26 mouse cellular contexts compared by ENCODE assay signal in the genomic region with DNA sequence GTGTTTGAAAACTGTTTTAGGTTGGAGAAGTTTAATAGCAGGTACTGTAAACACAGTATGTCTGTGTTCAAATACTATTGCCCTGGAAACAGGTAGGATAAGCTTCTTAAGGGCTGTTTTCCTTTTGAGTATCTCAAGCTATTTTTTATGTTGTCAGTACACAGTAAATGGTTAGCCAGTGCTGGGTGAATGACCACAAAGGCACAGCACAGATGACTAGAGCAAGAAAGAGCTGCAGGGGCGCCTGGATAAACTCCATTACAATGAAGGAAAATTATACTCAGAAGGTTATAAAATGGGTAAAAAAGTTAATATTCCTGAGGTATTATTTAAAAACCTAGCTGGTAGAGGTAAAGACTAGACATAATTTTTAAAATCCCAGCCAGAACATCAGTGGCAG.
DNase-seq lines count a peak whose midpoint lies in the region; ATAC-seq and TF ChIP-seq lines count a peak whose summit lies in the region.
"Had no signal": no experiment of that assay in that cellular context is flagged by ENCODE, and none has a peak within 500 bp of the region (broad histone marks: within the 10 kb centered on the region; RNA-seq: fewer than 3 reads in every experiment).

No protein-coding gene starts in this region.

- no peak overlapping the region for H3K4me3 ChIP-seq in kidney, adult 2 months (ENCODE audit: insufficient read depth, low read depth, low read length)
- no peak overlapping the region for H3K4me3 ChIP-seq in stomach, embryonic 16.5 days (replicated peaks; ENCODE audit: low read length)
- H3K4me3 ChIP-seq in forebrain, postnatal 0 days (ENCODE audit: low read depth, low read length) = no peak overlapping the region
- H3K4me3 ChIP-seq: forebrain, embryonic 10.5 days; forebrain, embryonic 13.5 days; gastrocnemius, adult 2 months; hindbrain, embryonic 10.5 days; hindbrain, embryonic 13.5 days had no signal

- ATAC-seq in stomach, embryonic 16.5 days (ENCODE audit: insufficient read depth, low FRiP score) = no peak
- no peak for ATAC-seq in forebrain, postnatal 0 days
- ATAC-seq: forebrain, embryonic 13.5 days; forebrain, embryonic 16.5 days; Patski had no signal

- 62% methylated on average over 1 of the region's 1 CpGs for WGBS in kidney, adult 2 months
- 69% methylated on average over 1 of the region's 1 CpGs for WGBS in stomach, embryonic 16.5 days
- WGBS in forebrain, postnatal 0 days = 81% methylated on average over 1 of the region's 1 CpGs

- DNase-seq in kidney, adult 2 months = peak; percentile 76
- DNase-seq in kidney, postnatal 4 days = no peak
- peak; percentile 11 for DNase-seq in kidney, postnatal 10 days
- DNase-seq in kidney, adult 18-20 months = no peak
- no peak for DNase-seq in layer of hippocampus, postnatal 14 days (ENCODE audit: low spot score in 2 of 2)
- no peak for DNase-seq in forebrain, postnatal 0 days
- DNase-seq: adrenal gland, postnatal 10 days; adrenal gland, postnatal 36 days; B cell, adult 2 months; cerebellum, adult 18-20 months; cerebellum, adult 9-10 months; cerebellum, postnatal 14 days; gastrocnemius, adult 2 months; gastrocnemius, postnatal 14 days; heart, adult 11 months; heart, postnatal 36 days had no signal

- H3K9ac ChIP-seq in stomach, embryonic 16.5 days (ENCODE audit: low read length) = no peak overlapping the region
- H3K9ac ChIP-seq in forebrain, postnatal 0 days = no peak overlapping the region
- H3K9ac ChIP-seq: forebrain, embryonic 13.5 days; hindbrain, embryonic 13.5 days had no signal

- H3K9me3 ChIP-seq in stomach, embryonic 16.5 days (replicated peaks; ENCODE audit: control insufficient read depth, low read length) = no peaks in the 10 kb centered on the region
- no peaks in the 10 kb centered on the region for H3K9me3 ChIP-seq in forebrain, postnatal 0 days (ENCODE audit: low read length)
- H3K9me3 ChIP-seq: forebrain, embryonic 10.5 days; forebrain, embryonic 13.5 days; hindbrain, embryonic 10.5 days; hindbrain, embryonic 13.5 days had no signal

- no peak overlapping the region for H3K27ac ChIP-seq in kidney, adult 2 months (ENCODE audit: insufficient read depth, low read depth, low read length)
- H3K27ac ChIP-seq in stomach, embryonic 16.5 days (ENCODE audit: low read length) = peak overlapping the region; percentile 26; the same call in 1 of the 2 replicates
- no peak overlapping the region for H3K27ac ChIP-seq in forebrain, postnatal 0 days (ENCODE audit: low read depth, low read length)
- H3K27ac ChIP-seq: forebrain, embryonic 10.5 days; forebrain, embryonic 13.5 days; gastrocnemius, adult 2 months; hindbrain, embryonic 10.5 days; hindbrain, embryonic 13.5 days had no signal

- no peaks in the 10 kb centered on the region for H3K27me3 ChIP-seq in kidney, adult 2 months (replicated peaks; ENCODE audit: control insufficient read depth, insufficient read depth, low read length)
- H3K27me3 ChIP-seq in stomach, embryonic 16.5 days (ENCODE audit: control insufficient read depth, insufficient read depth, low read length) = no peaks in the 10 kb centered on the region
- no peaks in the 10 kb centered on the region for H3K27me3 ChIP-seq in forebrain, postnatal 0 days (ENCODE audit: insufficient read depth, low read length)
- H3K27me3 ChIP-seq: CH12.LX; forebrain, embryonic 13.5 days; hindbrain, embryonic 13.5 days; Patski had no signal

- H3K36me3 ChIP-seq in kidney, adult 2 months (ENCODE audit: control insufficient read depth, insufficient read depth, low read length) = no peaks in the 10 kb centered on the region
- no peaks in the 10 kb centered on the region for H3K36me3 ChIP-seq in stomach, embryonic 16.5 days (ENCODE audit: control insufficient read depth, insufficient read depth, low read length)
- no peaks in the 10 kb centered on the region for H3K36me3 ChIP-seq in forebrain, postnatal 0 days (ENCODE audit: insufficient read depth)
- H3K36me3 ChIP-seq: forebrain, embryonic 10.5 days; G1E; hindbrain, embryonic 10.5 days; hindbrain, embryonic 13.5 days had no signal

- peaks cover 9% of the 10 kb centered on the region; the same call in 1 of the 2 replicates for H3K4me1 ChIP-seq in kidney, adult 2 months (ENCODE audit: control insufficient read depth, insufficient read depth, low read length)
- H3K4me1 ChIP-seq in stomach, embryonic 16.5 days (ENCODE audit: control insufficient read depth, insufficient read depth, low read length) = peaks cover 3% of the 10 kb centered on the region; the same call in 1 of the 2 replicates
- no peaks in the 10 kb centered on the region for H3K4me1 ChIP-seq in forebrain, postnatal 0 days (ENCODE audit: insufficient read depth)
- H3K4me1 ChIP-seq: forebrain, embryonic 10.5 days; forebrain, embryonic 13.5 days; hindbrain, embryonic 10.5 days; hindbrain, embryonic 13.5 days had no signal

- no peak for TF ChIP-seq POLR2A in kidney, adult 2 months (IDR thresholded peaks at IDR 0.05; ENCODE audit: low read depth, low read length)

- H3K4me2 ChIP-seq in stomach, embryonic 16.5 days (ENCODE audit: low read depth, low read length) = no peak overlapping the region
- no peak overlapping the region for H3K4me2 ChIP-seq in forebrain, postnatal 0 days (ENCODE audit: low read depth)
- H3K4me2 ChIP-seq: forebrain, embryonic 13.5 days; heart, embryonic 11.5 days; hindbrain, embryonic 13.5 days had no signal

- no peak for TF ChIP-seq CTCF in kidney, adult 2 months (conservative IDR thresholded peaks at IDR 0.05; ENCODE audit: insufficient read depth, insufficient read length, low read depth, low read length)
- TF ChIP-seq CTCF in forebrain, postnatal 0 days (IDR thresholded peaks at IDR 0.05; ENCODE audit: low read depth) = no peak

Comparison
In these comparisons a context has a peak if more than half of its experiments do, and no peak if none do; other contexts are left out.
1. DNase-seq: peak in kidney, adult 2 months (single experiment) and kidney, postnatal 10 days (single experiment); none in kidney, postnatal 4 days (0 of 2), kidney, adult 18-20 months (single experiment), layer of hippocampus, postnatal 14 days (0 of 2) and forebrain, postnatal 0 days (single experiment).